Mouse (Mus musculus) MEL (cell line): ENCODE results near the gene Zfyve21. TPM values are rescaled to one million over a fixed set of nuclear protein-coding genes. Genes with fewer than 3 reads are reported as not detected.

Experiments
- DNase-seq: peaks from one replicate; pipeline ENCODE4 v3.0.0; 2011; ENCODE audit warnings: low read depth, low spot score
- H3K27ac ChIP-seq: 2 replicates; pipeline ENCODE4 v1.5.1; 2012; ENCODE audit warnings: low read depth, mild to moderate bottlenecking, control low read depth, low read length, moderate library complexity; ENCODE audit not compliant: control insufficient read depth
- H3K27me3 ChIP-seq, 2 experiments: fragments of 150-350 bp in 1 of 2; sonication (generic) in 1 of 2; 2 replicates each; pipeline ENCODE4 v1.6.1; 2012; ENCODE audit warnings: low read length in 2 of 2, mild to moderate bottlenecking in 2 of 2, improper control_type of control experiment in 1 of 2, moderate library complexity in 1 of 2; ENCODE audit not compliant: insufficient read depth in 2 of 2, control insufficient read depth in 1 of 2
- H3K36me3 ChIP-seq, 2 experiments: 2 replicates each; pipeline ENCODE4 v1.6.1; 2012 to 2014; ENCODE audit warnings: low read length in 2 of 2, improper control_type of control experiment in 1 of 2, inconsistent platforms in 1 of 2, mild to moderate bottlenecking in 1 of 2; ENCODE audit not compliant: insufficient read depth in 2 of 2, control insufficient read depth in 1 of 2
- H3K4me1 ChIP-seq, 2 experiments: fragments of 150-350 bp in 1 of 2; sonication (generic) in 1 of 2; 2 replicates each; pipeline ENCODE4 v1.6.1; 2012; ENCODE audit warnings: low read length in 2 of 2, improper control_type of control experiment in 1 of 2, mild to moderate bottlenecking in 1 of 2; ENCODE audit not compliant: insufficient read depth in 2 of 2, control insufficient read depth in 1 of 2
- H3K4me3 ChIP-seq, 2 experiments: fragments of 150-350 bp in 1 of 2; sonication (generic) in 1 of 2; 2 replicates each; pipeline ENCODE4 v1.5.1; 2012; ENCODE audit warnings: low read depth in 2 of 2, low read length in 2 of 2, mild to moderate bottlenecking in 2 of 2, moderate library complexity in 2 of 2, control low read depth in 1 of 2, improper control_type of control experiment in 1 of 2; ENCODE audit not compliant: control insufficient read depth in 1 of 2, insufficient read depth in 1 of 2
- H3K79me2 ChIP-seq: 2 replicates; pipeline ENCODE4 v1.6.1; 2012; ENCODE audit warnings: mild to moderate bottlenecking, low read length, moderate library complexity; ENCODE audit not compliant: control insufficient read depth, poor library complexity, insufficient read depth
- H3K9ac ChIP-seq: 2 replicates; pipeline ENCODE4 v1.6.1; 2012; ENCODE audit warnings: low read depth, mild to moderate bottlenecking, control low read depth, low read length, moderate library complexity; ENCODE audit not compliant: control insufficient read depth, poor library complexity, severe bottlenecking
- H3K9me3 ChIP-seq: fragments of 150-350 bp; sonication (generic); replicated peaks from 2 replicates; pipeline ENCODE4 v1.6.1; 2012; ENCODE audit warnings: mild to moderate bottlenecking, low read length, improper control_type of control experiment, moderate library complexity; ENCODE audit not compliant: insufficient read depth
- BHLHE40 ChIP-seq: IDR thresholded peaks from 2 replicates; pipeline ENCODE4 v1.6.1; 2012; ENCODE audit warnings: low read depth, mild to moderate bottlenecking, inconsistent platforms, low read length, improper control_type of control experiment, borderline replicate concordance
- CHD1 ChIP-seq: IDR thresholded peaks from 2 replicates; pipeline ENCODE4 v1.6.1; 2012; ENCODE audit warnings: low read depth, mild to moderate bottlenecking, inconsistent platforms, low read length, improper control_type of control experiment
- CHD2 ChIP-seq: IDR thresholded peaks from 2 replicates; pipeline ENCODE4 v1.6.1; 2011; ENCODE audit warnings: low read length, improper control_type of control experiment
- CTCF ChIP-seq, 3 experiments: IDR thresholded peaks in 2 of 3; conservative IDR thresholded peaks in 1 of 3; 2 replicates each; pipeline ENCODE4 v1.5.1; 2011 to 2012; ENCODE audit warnings: low read length in 3 of 3, low read depth in 2 of 3, mild to moderate bottlenecking in 2 of 3, improper control_type of control experiment in 1 of 3, inconsistent platforms in 1 of 3, mixed read lengths in 1 of 3, moderate library complexity in 1 of 3; ENCODE audit not compliant: control insufficient read depth in 1 of 3, insufficient read depth in 1 of 3, poor library complexity in 1 of 3, severe bottlenecking in 1 of 3
- EP300 ChIP-seq, 2 experiments: IDR thresholded peaks; 2 replicates each; pipeline ENCODE4 v1.6.1; 2011; ENCODE audit warnings: improper control_type of control experiment in 2 of 2, low read length in 2 of 2, low read depth in 1 of 2, mild to moderate bottlenecking in 1 of 2
- ETS1 ChIP-seq: IDR thresholded peaks from 2 replicates; pipeline ENCODE4 v1.6.1; 2012; ENCODE audit warnings: low read depth, mild to moderate bottlenecking, inconsistent platforms, low read length, improper control_type of control experiment, moderate library complexity
- GATA1 ChIP-seq: IDR thresholded peaks from 2 replicates; pipeline ENCODE4 v1.6.1; 2011; ENCODE audit warnings: low read depth, low read length, improper control_type of control experiment
- HCFC1 ChIP-seq: IDR thresholded peaks from 2 replicates; pipeline ENCODE4 v1.6.1; 2012; ENCODE audit warnings: low read depth, mild to moderate bottlenecking, inconsistent platforms, low read length, improper control_type of control experiment, moderate library complexity
- MAFK ChIP-seq: IDR thresholded peaks from 2 replicates; pipeline ENCODE4 v1.6.1; 2011; ENCODE audit warnings: low read depth, mild to moderate bottlenecking, low read length, improper control_type of control experiment, borderline replicate concordance
- MAZ ChIP-seq: IDR thresholded peaks from 2 replicates; pipeline ENCODE4 v1.6.1; 2012; ENCODE audit warnings: low read depth, mild to moderate bottlenecking, inconsistent platforms, low read length, improper control_type of control experiment
- MEF2A ChIP-seq: IDR thresholded peaks from 2 replicates; pipeline ENCODE4 v1.6.1; 2014; ENCODE audit warnings: low read depth, mild to moderate bottlenecking, inconsistent platforms, low read length, improper control_type of control experiment; ENCODE audit not compliant: poor library complexity, insufficient replicate concordance, severe bottlenecking; ENCODE audit errors: extremely low read depth
- MYB ChIP-seq: IDR thresholded peaks from 2 replicates; pipeline ENCODE4 v1.6.1; 2011; ENCODE audit warnings: mild to moderate bottlenecking, low read depth, low read length, improper control_type of control experiment
- MYC ChIP-seq: IDR thresholded peaks from 2 replicates; pipeline ENCODE4 v1.6.1; 2011; ENCODE audit warnings: low read depth, mild to moderate bottlenecking, low read length, improper control_type of control experiment, moderate library complexity
- NELFE ChIP-seq: IDR thresholded peaks from 2 replicates; pipeline ENCODE4 v1.6.1; 2011; ENCODE audit warnings: low read depth, low read length, improper control_type of control experiment
- POLR2A ChIP-seq, 2 experiments: IDR thresholded peaks; 2 replicates each; pipeline ENCODE4 v1.6.1; 2011 to 2012; ENCODE audit warnings: low read length in 2 of 2, mild to moderate bottlenecking in 2 of 2, control low read depth in 1 of 2, improper control_type of control experiment in 1 of 2, low read depth in 1 of 2, moderate library complexity in 1 of 2; ENCODE audit not compliant: control insufficient read depth in 1 of 2, insufficient read depth in 1 of 2, poor library complexity in 1 of 2
- POLR2AphosphoS5 ChIP-seq: IDR thresholded peaks from 2 replicates; pipeline ENCODE4 v1.6.1; 2012; ENCODE audit warnings: low read depth, borderline replicate concordance, mild to moderate bottlenecking, inconsistent platforms, low read length, moderate library complexity, mixed read lengths
- RCOR1 ChIP-seq: IDR thresholded peaks from 2 replicates; pipeline ENCODE4 v1.6.1; 2012; ENCODE audit warnings: low read depth, mild to moderate bottlenecking, inconsistent platforms, low read length, improper control_type of control experiment
- SIN3A ChIP-seq: IDR thresholded peaks from 2 replicates; pipeline ENCODE4 v1.6.1; 2012; ENCODE audit warnings: low read length, improper control_type of control experiment, inconsistent platforms
- SMC3 ChIP-seq: IDR thresholded peaks from 2 replicates; pipeline ENCODE4 v1.6.1; 2011; ENCODE audit warnings: low read depth, low read length, improper control_type of control experiment
- TAL1 ChIP-seq: IDR thresholded peaks from 2 replicates; pipeline ENCODE4 v1.6.1; 2012; ENCODE audit warnings: mild to moderate bottlenecking, inconsistent platforms, low read length, moderate library complexity, mixed read lengths
- TBP ChIP-seq: IDR thresholded peaks from 2 replicates; pipeline ENCODE4 v1.8.0; 2011; ENCODE audit warnings: low read depth, low read length, improper control_type of control experiment
- TCF12 ChIP-seq: IDR thresholded peaks from 2 replicates; pipeline ENCODE4 v1.6.1; 2014; ENCODE audit warnings: low read depth, mild to moderate bottlenecking, inconsistent platforms, low read length, improper control_type of control experiment, moderate library complexity
- UBTF ChIP-seq: IDR thresholded peaks from 2 replicates; pipeline ENCODE4 v1.6.1; 2012; ENCODE audit warnings: low read depth, mild to moderate bottlenecking, inconsistent platforms, low read length, improper control_type of control experiment, moderate library complexity, borderline replicate concordance; ENCODE audit not compliant: insufficient read depth
- USF1 ChIP-seq: IDR thresholded peaks from 2 replicates; pipeline ENCODE4 v1.6.1; 2014; ENCODE audit warnings: low read depth, mild to moderate bottlenecking, inconsistent platforms, low read length, improper control_type of control experiment, moderate library complexity
- ZKSCAN1 ChIP-seq: IDR thresholded peaks from 2 replicates; pipeline ENCODE4 v1.6.1; 2012; ENCODE audit warnings: low read depth, mild to moderate bottlenecking, inconsistent platforms, low read length, improper control_type of control experiment, moderate library complexity
- ZMIZ1 ChIP-seq: IDR thresholded peaks from 2 replicates; pipeline ENCODE4 v1.6.1; 2012; ENCODE audit warnings: low read depth, mild to moderate bottlenecking, inconsistent platforms, low read length, improper control_type of control experiment, moderate library complexity
- polyA plus RNA-seq, 2 experiments: library from polyadenylated mRNA; stranded (reverse) in 1 of 2; unstranded in 1 of 2; fragments of >175 nt in 1 of 2; fragments of >200 nt in 1 of 2; gene quantifications; 2 replicates each; pipeline versions ENCODE4 v1.2.1 to v1.2.4; 2012; ENCODE audit warnings: low replicate concordance in 2 of 2, low read depth in 1 of 2; ENCODE audit not compliant: insufficient read length in 2 of 2, insufficient read depth in 1 of 2, missing spikeins in 1 of 2
- total RNA-seq: library from RNA; depleted of rRNA; stranded (reverse); fragments of 300-350 nt; gene quantifications from 2 replicates; pipeline ENCODE4 v1.2.3, GENCODE M21; 2012

The Zfyve21 gene
- total and polyA plus RNA-seq, 3 experiments, result 8.1 to 9.1 TPM; not detected in 1

DNA sequence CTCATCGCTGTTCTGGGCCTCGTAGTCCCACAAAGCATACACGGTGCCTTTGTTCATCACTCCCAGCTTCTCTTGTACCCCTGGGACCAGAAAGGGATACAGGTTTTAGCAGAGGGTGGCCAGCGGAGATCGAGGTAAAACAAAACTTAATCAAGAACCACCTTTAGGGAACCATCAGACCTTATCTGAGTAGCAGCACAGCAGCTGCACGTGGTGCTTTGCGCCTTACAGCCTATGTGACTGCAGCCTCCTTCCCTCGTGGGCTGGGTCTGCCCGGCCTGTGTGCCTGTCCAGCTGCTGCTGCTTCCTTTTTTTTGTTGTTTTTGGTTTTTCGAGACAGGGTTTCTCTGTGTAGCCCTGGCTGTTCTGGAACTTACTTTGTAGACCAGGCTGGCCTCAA lies 16.4 kb downstream of the Zfyve21 start:
- no peaks in the 10 kb centered on the region for H3K4me1 ChIP-seq
- H3K9me3 ChIP-seq, result no peaks in the 10 kb centered on the region
- no peak for DNase-seq
- no peak overlapping the region for H3K27ac ChIP-seq
- TF ChIP-seq SMC3 (no peak), USF1 (no peak), TCF12 (no peak), CTCF (IDR thresholded peaks at IDR 0.05 in 2 of 3, conservative IDR thresholded peaks at IDR 0.05 in 1 of 3; ENCODE audit: control insufficient read depth in 1 of 3, insufficient read depth in 1 of 3, low read depth in 2 of 3, low read length in 3 of 3, poor library complexity in 1 of 3, severe bottlenecking in 1 of 3) (no peak), ZMIZ1 (no peak), CHD1 (no peak), UBTF (no peak), MAZ (no peak), BHLHE40 (no peak), ZKSCAN1 (no peak), EP300 (IDR thresholded peaks at IDR 0.05; ENCODE audit: low read depth in 1 of 2, low read length in 2 of 2) (no peak), CHD2 (no peak), MYB (no peak), ETS1 (no peak), TAL1 (no peak)
- no peaks in the 10 kb centered on the region for H3K27me3 ChIP-seq
- H3K9ac ChIP-seq, result no peak overlapping the region
- no peaks in the 10 kb centered on the region for H3K36me3 ChIP-seq
- H3K79me2 ChIP-seq, result no peaks in the 10 kb centered on the region
- no peak overlapping the region for H3K4me3 ChIP-seq

- H3K4me3 ChIP-seq, result no peak overlapping the region
- H3K9me3 ChIP-seq, result no peaks in the 10 kb centered on the region
- DNase-seq, result no peak
- H3K27me3 ChIP-seq, result no peaks in the 10 kb centered on the region
- TF ChIP-seq MEF2A (no peak), CHD1 (no peak), POLR2AphosphoS5 (no peak), NELFE (no peak), BHLHE40 (no peak), GATA1 (no peak), TBP (no peak), MYC (no peak), HCFC1 (no peak), ZMIZ1 (no peak), MAFK (no peak), POLR2A (IDR thresholded peaks at IDR 0.05; ENCODE audit: control insufficient read depth in 1 of 2, insufficient read depth in 1 of 2, low read depth in 1 of 2, low read length in 2 of 2, poor library complexity in 1 of 2) (no peak), RCOR1 (no peak), SMC3 (no peak), SIN3A (no peak)
- TF ChIP-seq, all 39 proteins: peak for 0
- no peaks in the 10 kb centered on the region for H3K4me1 ChIP-seq
- H3K36me3 ChIP-seq, result no peaks in the 10 kb centered on the region
- H3K27ac ChIP-seq, result no peak overlapping the region
- H3K9ac ChIP-seq, result no peak overlapping the region
- no peaks in the 10 kb centered on the region for H3K79me2 ChIP-seq
These were observed 18.7 kb downstream of the Zfyve21 start for GRCm38 (mm10) chr12:111832643-111833042.
